Mouse (Mus musculus) midbrain, embryonic 10.5 days (tissue): ENCODE data around the gene Sumf1. TPM values are rescaled to one million over a fixed set of nuclear protein-coding genes. Genes with fewer than 3 reads are reported as not detected.

Experiments used
- DNase-seq: peaks from one replicate; pipeline ENCODE4 v3.0.0-alpha.2; 2017; ENCODE audit warnings: low spot score
- H3K27ac ChIP-seq: fragments of 300-500 bp; sonication (generic); replicated peaks from 2 replicates; pipeline ENCODE4 v1.5.1; 2016; ENCODE audit warnings: mild to moderate bottlenecking
- H3K27me3 ChIP-seq: fragments of 300-500 bp; sonication (generic); 2 replicates; pipeline ENCODE4 v1.6.1; 2016; ENCODE audit warnings: low read depth, mild to moderate bottlenecking; ENCODE audit not compliant: poor library complexity, severe bottlenecking
- H3K36me3 ChIP-seq: fragments of 300-500 bp; sonication (generic); 2 replicates; pipeline ENCODE4 v1.6.1; 2016; ENCODE audit warnings: mild to moderate bottlenecking, moderate library complexity
- H3K4me1 ChIP-seq: fragments of 300-500 bp; sonication (generic); 2 replicates; pipeline ENCODE4 v1.6.1; 2016
- H3K4me3 ChIP-seq: fragments of 300-500 bp; sonication (generic); 2 replicates; pipeline ENCODE4 v1.5.1; 2016; ENCODE audit warnings: mild to moderate bottlenecking, moderate library complexity
- H3K9me3 ChIP-seq: fragments of 300-500 bp; sonication (generic); replicated peaks from 2 replicates; pipeline ENCODE4 v1.6.1; 2016; ENCODE audit warnings: mild to moderate bottlenecking
- WGBS: fragments of 180-500 bp; shearing (Covaris S2); methylation state at CpG from one replicate; pipeline ENCODE4 v1.1.7; 2016; 5-methylcytosine and 5-hydroxymethylcytosine counted together
- polyA plus RNA-seq: library from polyadenylated mRNA; unstranded; fragments of >200 nt; fragmentation: Nextera tagmentation; extraction: Ambion mirVana; gene quantifications from 2 replicates; pipeline ENCODE4 v1.2.1, GENCODE M21; 2016

The Sumf1 gene
- polyA plus RNA-seq, 1 experiment from 2014 or later: 11.4 TPM

DNA sequence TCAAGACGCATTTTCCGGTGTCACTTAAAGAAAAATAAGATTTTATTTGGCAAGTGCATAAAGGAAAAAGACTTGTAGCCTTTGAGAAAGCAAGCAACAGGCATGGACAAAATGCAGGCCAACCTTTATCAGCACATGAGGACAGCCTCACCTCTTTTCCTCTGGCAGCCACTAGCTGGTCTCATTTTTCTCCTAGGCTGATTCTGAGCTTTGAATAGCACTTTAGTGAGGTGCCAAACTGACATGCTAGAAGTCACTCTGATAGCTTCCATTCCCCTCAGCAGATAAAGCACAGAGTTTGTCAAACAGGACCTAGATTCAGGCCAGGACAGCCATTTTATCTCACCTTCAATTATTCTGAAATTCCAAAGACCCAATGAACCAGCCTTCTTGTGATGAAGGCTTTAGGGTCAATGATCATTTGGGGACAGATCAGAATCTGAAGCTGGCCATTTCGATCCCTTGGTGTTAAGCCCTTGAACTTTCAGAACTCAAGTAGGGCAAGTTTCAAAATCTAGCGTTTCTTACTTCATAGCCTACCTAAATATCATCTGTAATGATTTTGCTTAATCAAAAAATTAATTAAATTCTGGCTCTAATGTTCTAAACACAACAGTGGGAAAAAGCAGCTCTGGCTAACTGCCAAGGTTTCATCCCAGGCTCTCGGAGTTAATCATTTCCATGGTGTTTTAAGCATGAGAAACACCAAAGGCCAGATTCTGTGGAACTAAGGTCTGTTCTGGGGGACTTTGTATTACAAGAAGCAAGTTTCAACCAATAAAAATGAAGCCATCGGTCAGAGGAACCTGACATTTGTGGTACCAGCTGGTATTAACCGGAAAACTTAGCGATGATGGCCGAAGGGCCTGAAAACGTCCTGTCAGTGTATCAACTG lies 83.2 kb downstream of the Sumf1 start:
- no peak overlapping the region for H3K4me3 ChIP-seq
- H3K36me3 ChIP-seq: 0 out of 2 replicates have a peak, but pooled peaks cover 3% of the 10 kb centered on the region
- H3K9me3 ChIP-seq: no peaks in the 10 kb centered on the region
- H3K4me1 ChIP-seq: peaks cover 11% of the 10 kb centered on the region
- 90% methylated on average over 10 of the region's 10 CpGs for WGBS
- H3K27me3 ChIP-seq: no peaks in the 10 kb centered on the region
- no peak for DNase-seq
- H3K27ac ChIP-seq: no peak overlapping the region

- peaks cover 10% of the 10 kb centered on the region for H3K4me1 ChIP-seq
- 67% methylated on average over 3 of the region's 3 CpGs for WGBS
- H3K27me3 ChIP-seq: no peaks in the 10 kb centered on the region
- H3K27ac ChIP-seq: peak overlapping the region; percentile 46; the same call in 1 of the 2 replicates
- H3K4me3 ChIP-seq: no peak overlapping the region
- H3K9me3 ChIP-seq: no peaks in the 10 kb centered on the region
- peak; percentile 18 for DNase-seq
- H3K36me3 ChIP-seq: no peaks in the 10 kb centered on the region
These were observed 86.5 kb downstream of the Sumf1 start for GRCm38 (mm10) chr6:108098846-108099217.

GRCm38 (mm10) chr6:108098171-108098845 lies 87.1 kb downstream of the Sumf1 start:
- peak; percentile 56 for DNase-seq
- H3K9me3 ChIP-seq: no peaks in the 10 kb centered on the region
- peaks cover 9% of the 10 kb centered on the region for H3K4me1 ChIP-seq
- no peaks in the 10 kb centered on the region for H3K27me3 ChIP-seq
- H3K4me3 ChIP-seq: no peak overlapping the region
- WGBS: 25% methylated on average over 9 of the region's 9 CpGs
- H3K27ac ChIP-seq: peak overlapping the region; percentile 59
- H3K36me3 ChIP-seq: no peaks in the 10 kb centered on the region

GRCm38 (mm10) chr6:108095445-108095844 lies 89.9 kb downstream of the Sumf1 start:
- Histone ChIP-seq H3K27me3 (no peaks in the 10 kb centered on the region), H3K4me3 (no peak overlapping the region), H3K9me3 (no peaks in the 10 kb centered on the region), H3K4me1 (peaks cover 9% of the 10 kb centered on the region), H3K36me3 (no peaks in the 10 kb centered on the region), H3K27ac (no peak overlapping the region)
- WGBS: 74% methylated on average over 5 of the region's 5 CpGs
- no peak for DNase-seq

DNA sequence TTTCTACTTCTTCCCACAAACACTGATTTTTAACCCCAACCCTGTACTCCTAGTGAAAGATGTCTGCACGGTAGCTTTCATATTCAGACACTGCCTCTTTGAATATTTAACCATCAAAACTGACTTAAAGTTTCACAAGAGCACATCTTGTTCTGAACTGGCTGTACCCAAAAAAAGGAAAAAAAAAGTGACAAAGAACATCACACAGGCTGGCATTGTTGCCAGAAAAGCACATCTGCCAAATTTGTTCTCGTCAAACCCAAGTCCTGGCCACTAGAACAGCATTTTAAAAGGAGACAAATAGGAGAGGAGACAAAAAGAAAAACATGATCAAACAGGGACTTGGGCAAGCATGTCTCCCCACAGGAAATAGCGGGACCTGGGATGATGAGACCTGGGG lies 91.9 kb downstream of the Sumf1 start:
- DNase-seq: no peak
- Histone ChIP-seq H3K36me3 (no peaks in the 10 kb centered on the region), H3K27ac (no peak overlapping the region), H3K27me3 (no peaks in the 10 kb centered on the region), H3K4me3 (no peak overlapping the region), H3K9me3 (no peaks in the 10 kb centered on the region), H3K4me1 (peaks cover 4% of the 10 kb centered on the region)
- WGBS: 83% methylated on average over 3 of the region's 3 CpGs

DNA sequence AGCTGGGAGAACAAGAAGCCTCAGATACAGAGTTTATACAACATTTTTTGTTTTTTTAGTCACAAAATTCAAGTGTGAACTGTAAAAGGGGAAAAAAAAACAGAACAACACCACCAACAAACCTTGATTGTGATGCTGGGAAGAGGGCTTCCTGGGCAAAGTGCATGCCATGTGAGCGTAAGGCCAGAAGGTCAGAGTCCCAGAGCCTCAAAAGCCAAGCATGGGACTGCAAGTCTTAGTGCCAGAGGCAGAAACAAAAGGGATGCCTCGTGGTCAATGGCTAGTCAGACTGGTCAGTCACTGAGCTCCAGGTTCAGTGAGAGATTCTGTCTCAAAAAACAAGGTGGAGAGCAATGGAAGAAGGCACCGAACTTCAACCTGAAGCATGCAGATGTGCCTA lies 92.7 kb downstream of the Sumf1 start:
- H3K27ac ChIP-seq: no peak overlapping the region
- no peak for DNase-seq
- H3K9me3 ChIP-seq: no peaks in the 10 kb centered on the region
- H3K4me3 ChIP-seq: no peak overlapping the region
- WGBS: 77% methylated on average over 3 of the region's 3 CpGs
- no peaks in the 10 kb centered on the region for H3K36me3 ChIP-seq
- H3K4me1 ChIP-seq: no peaks in the 10 kb centered on the region
- H3K27me3 ChIP-seq: no peaks in the 10 kb centered on the region

- H3K4me3 ChIP-seq: no peak overlapping the region
- no peaks in the 10 kb centered on the region for H3K9me3 ChIP-seq
- no peaks in the 10 kb centered on the region for H3K36me3 ChIP-seq
- no peak overlapping the region for H3K27ac ChIP-seq
- H3K27me3 ChIP-seq: no peaks in the 10 kb centered on the region
- 78% methylated on average over 1 of the region's 1 CpGs for WGBS
- no peaks in the 10 kb centered on the region for H3K4me1 ChIP-seq
- DNase-seq: no peak
These were observed 94.1 kb downstream of the Sumf1 start for GRCm38 (mm10) chr6:108091296-108091695.

DNA sequence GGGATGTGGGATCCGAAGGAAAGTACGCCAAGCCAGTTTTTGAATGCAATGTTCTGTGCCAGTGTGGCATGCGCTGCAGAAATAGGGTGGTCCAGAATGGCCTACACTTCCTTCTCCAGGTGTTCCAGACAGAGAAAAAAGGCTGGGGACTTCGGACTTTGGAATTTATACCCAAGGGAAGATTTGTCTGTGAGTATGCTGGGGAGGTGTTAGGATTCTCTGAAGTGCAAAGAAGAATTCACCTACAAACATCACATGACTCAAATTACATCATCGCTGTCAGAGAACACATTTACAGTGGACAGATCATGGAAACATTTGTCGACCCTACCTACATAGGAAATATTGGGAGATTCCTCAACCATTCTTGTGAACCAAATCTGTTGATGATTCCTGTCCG lies 109.5 kb downstream of the Sumf1 start:
- peaks cover 7% of the 10 kb centered on the region; the same call in 1 of the 2 replicates for H3K9me3 ChIP-seq
- no peak overlapping the region for H3K4me3 ChIP-seq
- DNase-seq: no peak
- peaks cover 31% of the 10 kb centered on the region for H3K36me3 ChIP-seq
- H3K27ac ChIP-seq: no peak overlapping the region
- no peaks in the 10 kb centered on the region for H3K27me3 ChIP-seq
- no peaks in the 10 kb centered on the region for H3K4me1 ChIP-seq
- 95% methylated on average over 7 of the region's 7 CpGs for WGBS

- no peak for DNase-seq
- no peak overlapping the region for H3K27ac ChIP-seq
- no peaks in the 10 kb centered on the region for H3K4me1 ChIP-seq
- peaks cover 7% of the 10 kb centered on the region; the same call in 1 of the 2 replicates for H3K9me3 ChIP-seq
- H3K36me3 ChIP-seq: peaks cover 31% of the 10 kb centered on the region
- no peak overlapping the region for H3K4me3 ChIP-seq
- H3K27me3 ChIP-seq: no peaks in the 10 kb centered on the region
- WGBS: 89% methylated on average over 10 of the region's 10 CpGs
These were observed 110.8 kb downstream of the Sumf1 start for GRCm38 (mm10) chr6:108074624-108075023.

- Histone ChIP-seq H3K27me3 (no peaks in the 10 kb centered on the region), H3K27ac (no peak overlapping the region), H3K4me3 (no peak overlapping the region), H3K36me3 (peaks cover 31% of the 10 kb centered on the region), H3K4me1 (no peaks in the 10 kb centered on the region), H3K9me3 (peaks cover 7% of the 10 kb centered on the region; the same call in 1 of the 2 replicates)
- DNase-seq: no peak
- 88% methylated on average over 2 of the region's 2 CpGs for WGBS
These were observed 111.5 kb downstream of the Sumf1 start for GRCm38 (mm10) chr6:108073931-108074330.

GRCm38 (mm10) chr6:108073071-108073470 lies 112.3 kb downstream of the Sumf1 start:
- no peak for DNase-seq
- Histone ChIP-seq H3K4me3 (no peak overlapping the region), H3K27ac (no peak overlapping the region), H3K9me3 (peaks cover 7% of the 10 kb centered on the region; the same call in 1 of the 2 replicates), H3K4me1 (no peaks in the 10 kb centered on the region), H3K27me3 (no peaks in the 10 kb centered on the region), H3K36me3 (peaks cover 31% of the 10 kb centered on the region)
- WGBS: 77% methylated on average over 5 of the region's 5 CpGs

GRCm38 (mm10) chr6:108070947-108071346 lies 114.4 kb downstream of the Sumf1 start:
- no peak for DNase-seq
- Histone ChIP-seq H3K27me3 (no peaks in the 10 kb centered on the region), H3K9me3 (peaks cover 7% of the 10 kb centered on the region; the same call in 1 of the 2 replicates), H3K36me3 (peaks cover 22% of the 10 kb centered on the region), H3K27ac (no peak overlapping the region), H3K4me1 (no peaks in the 10 kb centered on the region), H3K4me3 (no peak overlapping the region)
- WGBS: 88% methylated on average over 7 of the region's 7 CpGs

GRCm38 (mm10) chr6:108065583-108065982 lies 119.8 kb downstream of the Sumf1 start:
- H3K27me3 ChIP-seq: no peaks in the 10 kb centered on the region
- no peaks in the 10 kb centered on the region for H3K36me3 ChIP-seq
- peak overlapping the region; percentile 91 for H3K27ac ChIP-seq
- H3K9me3 ChIP-seq: no peaks in the 10 kb centered on the region
- peak; percentile 67 for DNase-seq
- 9% methylated on average over 6 of the region's 6 CpGs for WGBS
- no peaks in the 10 kb centered on the region for H3K4me1 ChIP-seq
- peak overlapping the region; percentile 66 for H3K4me3 ChIP-seq
